Mouse (Mus musculus) E14TG2a.4 (cell line): ENCODE results near the gene Entpd2.

ENCODE experiments used
- H3K27me3 ChIP-seq: 2 replicates; pipeline ENCODE4 v1.6.1; 2014; ENCODE audit warnings: low read length, control low read depth; ENCODE audit not compliant: insufficient read depth
- H3K36me3 ChIP-seq: 2 replicates; pipeline ENCODE4 v1.6.1; 2014; ENCODE audit warnings: low read length, control low read depth; ENCODE audit not compliant: insufficient read depth
- H3K4me1 ChIP-seq: replicated peaks from 2 replicates; pipeline ENCODE4 v1.6.1; 2014; ENCODE audit warnings: low read depth, low read length, control low read depth
- H3K4me3 ChIP-seq: replicated peaks from 2 replicates; pipeline ENCODE4 v1.5.1; 2014; ENCODE audit warnings: mild to moderate bottlenecking, low read length
- H3K9me3 ChIP-seq: 2 replicates; pipeline ENCODE4 v1.6.1; 2014; ENCODE audit warnings: low read length, control low read depth
- CTCF ChIP-seq: conservative IDR thresholded peaks from 2 replicates; pipeline ENCODE4 v1.5.1; 2014; ENCODE audit warnings: low read length
- NANOG ChIP-seq: IDR thresholded peaks from 2 replicates; pipeline ENCODE4 v1.6.1; 2014; ENCODE audit warnings: borderline replicate concordance, low read length, mixed read lengths
- POU5F1 ChIP-seq: IDR thresholded peaks from 2 replicates; pipeline ENCODE4 v1.6.1; 2014; ENCODE audit warnings: low read length, borderline replicate concordance

Entpd2 gene

GRCm38 (mm10) chr2:25395721-25396596 is at the start of gene Entpd2:
TSS of gene Entpd2 (plus strand) at chr2:25395874.
- Histone ChIP-seq H3K9me3 (no peaks in the 10 kb centered on the region), H3K4me1 (peaks cover 39% of the 10 kb centered on the region), H3K27me3 (peaks cover 84% of the 10 kb centered on the region), H3K4me3 (peak within 1 kb of the TSS; percentile 86), H3K36me3 (no peaks in the 10 kb centered on the region)
- no peak for TF ChIP-seq POU5F1
- no peak for TF ChIP-seq CTCF
- TF ChIP-seq NANOG: no peak

DNA sequence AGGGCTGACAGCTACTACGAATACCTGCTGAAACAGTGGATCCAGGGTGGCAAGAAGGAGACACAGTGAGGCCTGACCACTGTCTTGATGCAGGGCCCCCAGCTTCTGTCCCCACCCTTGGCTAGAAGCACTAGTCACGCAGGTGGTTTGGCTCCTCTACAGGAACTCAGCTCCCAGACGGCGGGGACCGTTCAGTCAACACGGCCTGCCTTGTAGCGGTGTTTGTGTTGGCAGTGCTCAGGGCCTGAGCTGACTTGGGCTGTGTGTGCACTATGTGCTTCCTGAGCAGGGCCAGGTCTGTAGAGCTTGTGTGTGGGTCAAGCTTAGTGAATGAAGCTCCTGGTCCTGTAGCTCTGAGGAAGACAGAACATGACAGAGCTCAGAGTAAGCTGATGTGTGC is 47.5 kb upstream of the Entpd2 start:
- H3K4me3 ChIP-seq: no peak overlapping the region
- TF ChIP-seq NANOG: no peak
- TF ChIP-seq CTCF: no peak
- TF ChIP-seq POU5F1: no peak
- no peaks in the 10 kb centered on the region for H3K9me3 ChIP-seq
- peaks cover 3% of the 10 kb centered on the region; the same call in 1 of the 2 replicates for H3K4me1 ChIP-seq
- no peaks in the 10 kb centered on the region for H3K27me3 ChIP-seq
- H3K36me3 ChIP-seq: peaks cover 99% of the 10 kb centered on the region

DNA sequence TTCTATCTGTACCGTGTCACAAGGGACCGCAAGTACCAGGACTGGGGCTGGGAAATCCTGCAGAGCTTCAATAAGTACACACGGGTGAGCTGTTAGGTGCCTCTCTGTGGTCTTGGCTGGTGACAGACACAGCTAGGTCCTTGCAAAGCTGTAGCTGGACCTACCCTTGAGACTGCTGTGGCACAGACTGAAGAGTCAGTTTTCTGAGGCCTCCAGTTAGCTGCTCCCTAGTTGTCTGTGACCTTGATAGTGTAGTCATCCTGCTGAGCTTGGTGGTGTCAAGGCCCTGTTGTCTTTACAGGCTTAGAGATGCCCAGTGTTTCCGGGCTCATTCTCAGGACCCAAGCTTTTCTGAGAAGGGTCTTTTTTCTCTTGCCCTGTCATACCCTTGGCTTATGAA is 46.2 kb upstream of the Entpd2 start:
- no peak for TF ChIP-seq NANOG
- no peak for TF ChIP-seq POU5F1
- H3K36me3 ChIP-seq: peaks cover 99% of the 10 kb centered on the region

GRCm38 (mm10) chr2:25350701-25351100 is 45.0 kb upstream of the Entpd2 start:
- TF ChIP-seq NANOG (no peak), POU5F1 (no peak), CTCF (no peak)

More for the DNA sequence above, 46.2 kb upstream of the Entpd2 start:
- H3K4me1 ChIP-seq: peaks cover 12% of the 10 kb centered on the region
- no peaks in the 10 kb centered on the region for H3K9me3 ChIP-seq
- H3K27me3 ChIP-seq: no peaks in the 10 kb centered on the region
- no peak overlapping the region for H3K4me3 ChIP-seq

GRCm38 (mm10) chr2:25354211-25354610 is 41.5 kb upstream of the Entpd2 start:
- Histone ChIP-seq H3K27me3 (no peaks in the 10 kb centered on the region), H3K36me3 (peaks cover 64% of the 10 kb centered on the region), H3K9me3 (no peaks in the 10 kb centered on the region), H3K4me3 (peak overlapping the region; percentile 94; the same call in 1 of the 2 replicates), H3K4me1 (peaks cover 35% of the 10 kb centered on the region)
- TF ChIP-seq POU5F1: no peak
- no peak for TF ChIP-seq NANOG
- TF ChIP-seq CTCF: no peak

More at GRCm38 (mm10) chr2:25350701-25351100, 45.0 kb upstream of the Entpd2 start:
- peaks cover 24% of the 10 kb centered on the region for H3K4me1 ChIP-seq
- no peak overlapping the region for H3K4me3 ChIP-seq
- H3K9me3 ChIP-seq: no peaks in the 10 kb centered on the region
- H3K27me3 ChIP-seq: no peaks in the 10 kb centered on the region
- H3K36me3 ChIP-seq: peaks cover 99% of the 10 kb centered on the region

DNA sequence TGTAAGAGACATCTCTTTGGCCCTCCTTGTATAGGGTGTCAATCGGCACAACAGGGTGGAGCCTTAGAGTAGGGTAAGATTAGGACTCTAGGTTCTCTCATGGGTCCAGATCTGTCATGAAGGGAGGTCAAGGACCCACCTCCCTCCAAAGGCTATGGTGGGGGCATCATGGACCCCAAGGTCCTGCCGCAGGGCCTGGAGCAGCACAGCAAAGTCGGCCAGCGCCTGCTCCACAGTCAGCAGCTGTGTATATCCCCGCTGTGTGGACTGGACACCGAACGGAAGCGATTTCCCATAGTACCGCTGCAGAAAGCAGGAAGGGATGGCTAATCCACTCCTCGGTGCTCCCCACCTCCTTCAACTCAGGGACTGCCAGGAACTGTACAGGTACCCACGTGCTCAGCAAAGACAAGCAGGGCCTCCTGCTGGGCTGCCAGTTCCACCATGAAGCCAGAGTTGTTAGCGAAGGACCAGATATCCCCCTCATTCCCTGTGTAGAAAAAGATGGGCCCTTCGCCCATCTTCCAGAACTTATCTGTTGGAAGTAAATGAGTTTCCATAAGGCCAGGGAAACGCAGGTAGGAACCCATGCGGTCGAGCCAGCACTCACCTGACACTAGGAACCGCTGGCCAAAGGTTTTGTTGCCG is 40.1 kb upstream of the Entpd2 start:
- peak overlapping the region; percentile 94 for H3K4me3 ChIP-seq
- H3K36me3 ChIP-seq: peaks cover 63% of the 10 kb centered on the region
- H3K4me1 ChIP-seq: peaks cover 35% of the 10 kb centered on the region
- H3K9me3 ChIP-seq: no peaks in the 10 kb centered on the region
- TF ChIP-seq NANOG (no peak), CTCF (no peak), POU5F1 (no peak)
- H3K27me3 ChIP-seq: no peaks in the 10 kb centered on the region

GRCm38 (mm10) chr2:25356208-25357079 is 39.2 kb upstream of the Entpd2 start, which contains the start of gene Dpp7:
TSS of gene Dpp7 (minus strand) at chr2:25356359.
- no peaks in the 10 kb centered on the region for H3K27me3 ChIP-seq
- H3K36me3 ChIP-seq: peaks cover 63% of the 10 kb centered on the region
- peak within 1 kb of the TSS; percentile 94 for H3K4me3 ChIP-seq
- no peaks in the 10 kb centered on the region for H3K9me3 ChIP-seq
- H3K4me1 ChIP-seq: peaks cover 35% of the 10 kb centered on the region
- TF ChIP-seq CTCF (no peak), NANOG (no peak), POU5F1 (no peak)
